Mouse (Mus musculus) testis, postnatal 10 days (tissue): ENCODE results near the gene Mzf1.

Source experiments
- DNase-seq: peaks from one replicate; pipeline ENCODE4 v3.0.0; 2021; ENCODE audit warnings: low spot score

Mzf1 gene

GRCm38 (mm10) chr7:13034148-13034977 lies 20.2 kb downstream of the Mzf1 start, which contains the start of gene Chmp2a:
Chmp2a (minus strand) TSS chr7:13034807.
- DNase-seq, result peak; percentile 98

DNA sequence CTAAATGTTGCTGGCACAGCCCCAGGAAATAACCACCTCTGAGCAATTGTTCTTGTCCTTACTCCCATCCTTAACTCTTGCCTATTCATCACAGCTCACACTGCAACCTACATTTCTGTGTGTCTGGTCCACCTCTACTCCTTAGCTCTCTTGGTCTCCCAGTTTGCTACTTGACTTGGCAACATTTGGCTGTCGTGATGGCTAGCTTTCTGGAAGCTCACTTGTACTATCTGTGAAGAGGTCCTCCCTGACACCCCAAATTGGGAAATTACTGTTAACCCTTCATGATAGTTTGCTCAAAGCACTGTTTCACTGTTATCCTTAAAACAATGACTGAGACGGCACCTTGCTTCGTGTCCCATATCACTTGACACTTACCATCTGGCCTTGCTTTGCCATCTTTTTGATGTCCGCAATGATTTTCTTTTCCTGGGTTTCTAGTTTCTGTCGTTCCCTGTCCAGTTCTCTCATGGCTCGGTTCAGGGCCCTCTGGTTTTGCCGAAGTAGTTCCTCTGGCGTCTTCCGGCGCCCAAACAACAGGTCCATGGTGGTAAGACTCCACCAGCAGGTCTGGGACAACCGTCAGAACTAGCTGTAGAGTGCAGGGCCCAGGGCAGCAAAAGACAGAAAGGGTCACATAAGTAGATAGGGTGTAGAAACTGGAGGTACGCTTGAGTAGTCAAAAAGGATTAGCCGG lies 21.0 kb downstream of the Mzf1 start:
- no peak for DNase-seq

GRCm38 (mm10) chr7:13032541-13032940 lies 22.0 kb downstream of the Mzf1 start:
- DNase-seq, result no peak

DNA sequence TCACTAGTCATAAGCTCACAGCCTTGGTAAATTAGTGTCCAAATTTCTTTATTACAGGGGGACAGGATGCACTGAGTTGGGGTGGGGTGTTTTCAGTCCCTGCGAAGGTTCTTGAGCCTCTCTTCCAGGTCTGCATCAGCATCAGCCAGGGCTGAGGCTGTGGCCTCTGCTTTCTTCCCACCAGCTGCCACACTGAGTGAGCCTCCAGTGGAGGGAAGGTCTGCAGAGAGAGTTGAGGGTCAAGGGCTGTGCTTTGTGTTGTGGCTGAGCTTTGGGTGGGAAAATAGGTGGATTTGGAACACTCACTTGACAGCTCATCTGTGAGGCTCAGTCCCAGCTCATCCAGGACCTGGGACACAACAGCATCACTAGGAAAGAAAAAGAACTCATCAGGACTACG lies 22.6 kb downstream of the Mzf1 start:
- no peak for DNase-seq

DNA sequence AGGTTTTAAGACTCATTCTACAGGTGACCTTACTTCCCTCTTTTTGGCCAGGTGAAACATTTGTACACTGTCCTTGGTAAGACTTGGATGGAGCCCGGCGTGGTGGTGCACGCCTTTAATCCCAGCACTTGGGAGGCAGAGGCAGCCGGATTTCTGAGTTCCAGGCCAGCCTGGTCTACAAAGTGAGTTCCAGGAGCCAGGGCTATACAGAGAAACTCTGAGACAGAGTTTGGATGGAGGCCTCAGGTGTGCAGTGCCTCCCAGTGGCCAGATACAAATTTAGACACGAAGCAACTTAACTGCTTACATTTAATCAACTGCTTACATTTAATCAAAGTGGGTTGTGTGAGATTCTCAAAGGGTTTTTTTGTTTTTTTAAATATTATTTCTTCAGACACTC lies 23.5 kb downstream of the Mzf1 start:
- DNase-seq, result no peak

DNA sequence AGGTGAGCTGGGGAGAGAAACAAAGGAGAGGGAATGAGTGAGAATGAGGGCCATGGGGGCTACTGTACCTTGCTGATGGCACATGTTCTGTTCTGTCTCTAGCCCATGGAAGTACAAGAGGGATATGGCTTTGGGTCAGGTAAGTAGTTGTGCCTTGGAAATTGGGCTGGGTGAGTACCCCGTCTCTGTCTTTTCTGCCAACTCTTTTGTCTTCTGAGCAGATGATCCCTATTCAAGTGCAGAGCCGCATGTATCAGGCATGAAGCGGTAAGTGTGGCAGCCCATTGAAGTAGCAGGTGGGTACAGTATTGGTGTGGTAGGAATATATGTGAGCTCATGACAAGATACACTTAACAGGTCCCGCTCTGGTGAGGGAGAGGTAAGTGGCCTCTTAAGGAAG lies 25.6 kb downstream of the Mzf1 start:
- DNase-seq, result no peak

- DNase-seq, result no peak
Measured at GRCm38 (mm10) chr7:13025511-13026112, 29.0 kb downstream of the Mzf1 start.

DNA sequence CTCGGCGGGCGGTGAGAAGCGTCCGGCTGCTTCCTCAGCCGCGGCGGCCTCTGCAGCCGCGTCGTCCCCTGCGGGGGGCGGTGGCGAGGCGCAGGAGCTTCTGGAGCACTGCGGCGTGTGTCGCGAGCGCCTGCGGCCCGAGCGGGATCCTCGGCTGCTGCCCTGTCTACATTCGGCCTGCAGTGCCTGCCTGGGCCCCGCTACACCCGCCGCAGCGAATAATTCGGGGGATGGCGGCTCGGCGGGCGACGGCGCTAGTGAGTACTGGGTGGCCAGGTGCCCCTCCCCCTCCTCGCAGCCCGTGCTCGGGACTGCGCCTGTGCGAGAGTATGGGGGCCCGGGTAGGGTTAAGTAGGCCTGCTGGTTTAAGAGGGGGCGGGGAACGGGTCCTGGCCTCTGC lies 29.8 kb downstream of the Mzf1 start:
- DNase-seq, result peak; percentile 90

DNA sequence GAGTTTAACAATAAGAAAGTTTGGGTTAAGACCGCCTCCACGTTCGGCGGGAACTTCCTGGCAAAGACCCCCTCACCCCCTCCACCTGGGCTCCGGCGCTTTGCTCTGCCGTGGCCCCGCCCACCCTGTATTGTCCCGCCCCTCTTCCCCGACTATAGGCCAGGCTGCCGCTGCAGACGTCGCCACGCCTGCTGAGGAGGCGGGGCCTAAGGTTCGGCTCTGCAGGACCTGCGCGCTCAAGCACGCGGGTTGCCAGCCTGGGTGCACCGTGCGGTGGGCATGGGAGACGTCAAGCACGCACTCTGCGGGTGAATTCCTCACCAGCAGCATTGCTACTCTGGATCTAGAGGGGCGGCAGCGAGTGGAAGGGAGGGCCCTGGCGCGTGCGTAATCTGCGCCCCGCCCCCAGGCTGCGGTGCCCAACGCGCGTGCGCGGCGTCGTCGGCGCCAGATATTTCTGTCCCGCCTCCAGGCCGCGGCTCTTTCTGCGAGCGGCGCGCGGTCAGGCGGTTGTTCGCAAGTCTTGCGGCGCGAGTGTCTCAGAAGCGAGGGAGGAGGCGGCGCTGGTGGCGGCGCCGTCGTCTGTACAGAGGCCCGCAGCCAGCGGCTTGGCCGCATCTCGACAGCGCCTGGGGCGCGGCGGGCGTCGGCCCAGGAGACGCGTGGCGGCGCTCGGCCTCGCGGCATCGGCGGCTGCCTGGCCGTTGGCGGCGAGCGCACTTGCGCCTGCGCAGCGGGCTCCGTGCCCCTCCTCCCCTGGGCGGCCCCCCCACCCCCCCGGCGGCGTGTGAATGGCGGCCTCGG lies 30.4 kb downstream of the Mzf1 start:
- DNase-seq, result peak; percentile 97

- DNase-seq, result peak; percentile 84
Measured at GRCm38 (mm10) chr7:13022773-13023535, 31.6 kb downstream of the Mzf1 start.

DNA sequence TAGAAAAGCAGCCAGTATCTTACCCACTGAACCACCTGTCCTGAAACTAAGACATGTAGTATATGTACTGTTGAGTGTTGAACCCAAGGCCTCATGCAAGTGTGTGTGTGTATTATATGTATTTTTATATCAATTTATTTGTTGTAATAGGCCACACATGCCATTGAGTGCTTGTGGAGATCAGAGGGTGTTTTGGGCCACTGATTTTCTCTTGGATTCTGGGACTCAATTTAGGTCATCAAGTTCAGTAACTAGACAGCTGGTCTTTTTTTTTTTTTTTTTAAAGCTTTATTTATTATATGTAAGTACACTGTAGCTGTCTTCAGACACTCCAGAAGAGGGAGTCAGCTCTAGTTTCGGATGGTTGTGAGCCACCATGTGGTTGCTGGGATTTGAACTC lies 39.3 kb downstream of the Mzf1 start:
- no peak for DNase-seq

- no peak for DNase-seq
Measured at GRCm38 (mm10) chr7:13014275-13014839, 40.2 kb downstream of the Mzf1 start.

- no peak for DNase-seq
Measured at GRCm38 (mm10) chr7:13013671-13014070, 40.9 kb downstream of the Mzf1 start.

DNA sequence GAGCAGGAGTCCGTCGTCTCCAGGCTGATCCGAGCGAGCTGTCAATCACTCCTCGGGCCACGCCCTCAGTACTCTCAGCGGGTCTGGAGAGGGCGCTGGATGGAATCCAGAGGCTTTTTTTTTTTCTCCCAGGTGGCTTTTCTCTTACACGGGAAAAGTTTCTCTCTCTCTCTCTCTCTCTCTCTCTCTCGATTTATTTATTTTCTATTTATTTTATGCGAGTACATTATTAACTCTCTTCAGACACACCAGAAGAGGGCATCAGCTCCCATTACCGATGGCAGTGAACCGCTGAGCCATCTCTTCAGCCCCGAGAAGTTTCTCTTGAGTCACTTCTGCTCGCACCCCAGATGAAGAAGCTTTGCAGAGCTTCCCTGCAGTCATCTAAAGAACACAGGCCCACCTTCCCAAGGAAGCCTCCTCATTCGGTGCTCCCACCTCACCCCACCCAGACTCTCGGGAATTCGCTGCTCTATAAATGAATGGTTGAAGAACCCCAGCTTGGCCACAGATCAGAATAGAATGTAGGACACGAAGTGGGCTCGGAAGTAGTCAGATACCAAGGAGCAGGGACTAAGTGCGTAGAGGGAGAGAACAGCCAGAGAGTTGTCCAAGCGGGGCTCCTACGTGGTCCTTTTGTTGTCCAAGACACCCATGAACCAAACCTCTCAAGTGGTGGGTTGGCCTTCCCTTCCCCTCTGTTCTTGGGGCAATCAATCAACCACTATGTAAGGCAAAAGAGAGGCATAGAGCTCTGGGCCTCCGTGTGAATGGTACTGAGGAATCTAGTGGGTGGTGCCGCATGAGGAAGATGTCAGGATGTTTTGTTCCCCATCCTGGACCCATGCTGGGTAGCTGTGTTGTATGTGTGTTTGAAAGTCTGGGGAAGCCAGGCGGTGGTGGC lies 44.3 kb downstream of the Mzf1 start, which contains the start of gene Zbtb45:
Gene Zbtb45, minus strand, starts transcription at position 30 of the 904 bp plus-strand sequence.
- no peak for DNase-seq

DNA sequence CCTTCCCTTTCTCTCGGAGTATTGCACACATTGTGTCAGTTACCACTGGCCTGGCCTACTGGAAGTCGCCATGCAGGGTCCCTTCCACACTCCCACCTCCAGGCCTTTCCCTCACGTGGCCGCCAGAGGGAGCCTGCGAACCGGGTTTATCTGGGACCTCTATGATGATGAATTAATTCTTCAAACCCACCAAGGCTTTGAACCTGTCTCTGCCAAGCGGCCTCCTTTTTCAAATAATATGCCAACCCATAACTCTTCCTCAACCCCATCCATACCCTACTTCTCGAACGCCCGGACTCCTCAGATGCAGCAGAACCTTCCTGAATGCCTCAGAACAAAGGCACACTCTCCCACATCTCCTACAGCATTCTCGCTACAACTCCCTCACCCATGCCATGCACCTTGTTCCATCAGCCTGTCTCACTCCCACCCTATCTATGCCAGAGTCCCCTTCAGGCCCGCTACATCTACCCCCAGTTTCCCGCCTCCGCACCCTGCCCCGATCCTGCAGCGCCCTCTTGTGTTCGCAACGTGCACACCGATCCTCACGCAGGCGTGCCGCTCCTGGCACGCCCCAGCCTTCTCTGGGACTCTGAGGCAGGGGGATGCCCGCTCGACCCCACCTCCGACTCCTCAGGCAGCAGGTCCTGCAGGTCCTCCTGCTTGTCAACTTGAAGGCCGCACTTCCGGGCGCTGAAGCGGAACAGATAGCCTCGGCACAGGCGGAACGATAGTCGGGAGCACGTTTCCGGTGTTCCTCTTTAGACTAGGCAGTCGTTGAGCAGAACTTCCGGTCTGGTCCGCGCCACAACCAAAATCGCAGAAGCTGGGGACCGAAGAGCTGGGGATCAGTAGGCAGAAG lies 45.2 kb downstream of the Mzf1 start:
- DNase-seq, result peak; percentile 91

- no peak for DNase-seq
Measured at GRCm38 (mm10) chr7:13007341-13008092, 47.0 kb downstream of the Mzf1 start.

GRCm38 (mm10) chr7:13006531-13006930 lies 48.0 kb downstream of the Mzf1 start:
- no peak for DNase-seq

GRCm38 (mm10) chr7:13006011-13006410 lies 48.6 kb downstream of the Mzf1 start:
- DNase-seq, result no peak
